Mouse (Mus musculus) heart, embryonic 13.5 days (tissue): ENCODE results near the gene Fasn. TPM values are rescaled to one million over a fixed set of nuclear protein-coding genes. Genes with fewer than 3 reads are reported as not detected.
"Not testable (repeated sequence)": the region's sequence is repeated elsewhere in the genome, so short reads cannot be mapped to it uniquely, and the experiment has no call there.

ENCODE experiments used
- ATAC-seq: fragments of 200-750 bp; cut with Nextera tagmentation; 2 replicates; pipeline ENCODE4 v1.8.0; 2017; ENCODE audit warnings: moderate TSS enrichment; ENCODE audit not compliant: insufficient number of reproducible peaks, low FRiP score, low TSS enrichment; ENCODE audit errors: extremely low read depth
- H3K27ac ChIP-seq: fragments of 300-500 bp; sonication (generic); replicated peaks from 2 replicates; pipeline ENCODE4 v1.5.1; 2015; ENCODE audit warnings: moderate library complexity, mild to moderate bottlenecking, inconsistent platforms
- H3K27me3 ChIP-seq: fragments of 300-500 bp; sonication (generic); replicated peaks from 2 replicates; pipeline ENCODE4 v1.6.1; 2015; ENCODE audit warnings: mild to moderate bottlenecking, inconsistent platforms
- H3K36me3 ChIP-seq: fragments of 300-500 bp; sonication (generic); 2 replicates; pipeline ENCODE4 v1.6.1; 2015; ENCODE audit warnings: mild to moderate bottlenecking, inconsistent platforms
- H3K4me1 ChIP-seq: fragments of 300-500 bp; sonication (generic); 2 replicates; pipeline ENCODE4 v1.6.1; 2015; ENCODE audit warnings: inconsistent platforms
- H3K4me2 ChIP-seq: fragments of 300-500 bp; sonication (generic); 2 replicates; pipeline ENCODE4 v1.6.1; 2015; ENCODE audit warnings: inconsistent platforms, mild to moderate bottlenecking, moderate library complexity
- H3K4me3 ChIP-seq: fragments of 300-500 bp; sonication (generic); 2 replicates; pipeline ENCODE4 v1.5.1; 2015; ENCODE audit warnings: moderate library complexity, mild to moderate bottlenecking, inconsistent platforms
- H3K9ac ChIP-seq: fragments of 300-500 bp; sonication (generic); 2 replicates; pipeline ENCODE4 v1.6.1; 2015; ENCODE audit warnings: inconsistent platforms, mild to moderate bottlenecking, moderate library complexity
- H3K9me3 ChIP-seq: fragments of 300-500 bp; sonication (generic); 2 replicates; pipeline ENCODE4 v1.6.1; 2016; ENCODE audit warnings: inconsistent platforms
- WGBS: fragments of 180-500 bp; shearing (Covaris S2); methylation state at CpG from one replicate; pipeline ENCODE4 v1.1.7; 2015; ENCODE audit warnings: mixed read lengths; 5-methylcytosine and 5-hydroxymethylcytosine counted together
- polyA plus RNA-seq: library from polyadenylated mRNA; unstranded; fragments of >200 nt; fragmentation: Nextera tagmentation; extraction: Ambion mirVana; gene quantifications from 2 replicates; pipeline ENCODE4 v1.2.1, GENCODE M21; 2015

The Fasn gene
- polyA plus RNA-seq, 1 experiment from 2014 or later, result 26.4 TPM

DNA sequence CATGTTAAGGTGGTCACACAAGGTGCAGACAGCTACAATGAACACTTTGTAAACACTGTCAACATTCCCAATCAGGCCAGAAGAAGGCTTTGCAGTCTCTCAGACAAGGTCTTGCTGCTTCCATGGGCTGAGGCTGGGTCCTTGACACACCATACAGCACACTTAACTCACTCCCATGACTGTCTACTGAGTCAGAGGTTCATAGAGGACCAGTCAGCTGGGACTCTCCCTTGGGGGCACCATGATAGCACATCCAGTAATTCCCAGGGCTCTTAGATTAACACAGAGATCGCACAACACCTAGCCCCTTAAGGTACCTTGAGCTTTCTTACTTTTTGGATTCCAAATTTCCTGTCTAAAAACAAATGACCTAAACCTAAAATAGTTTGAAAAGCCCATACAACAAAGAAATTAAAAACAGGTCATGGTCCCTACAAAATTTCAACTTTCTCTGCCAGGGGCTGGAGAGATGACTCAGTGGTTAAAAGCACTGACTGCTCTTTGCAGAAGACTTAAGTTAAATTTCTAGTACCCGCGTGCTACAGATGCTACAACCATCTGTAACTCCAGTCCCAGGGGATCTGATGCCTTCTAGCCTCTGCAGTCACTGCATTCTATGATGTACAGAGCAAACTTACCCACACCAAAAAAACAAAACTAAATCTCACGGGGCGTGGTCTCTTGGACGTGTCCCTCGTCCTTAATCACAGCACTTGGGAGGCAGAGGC is 50.7 kb downstream of the Fasn start:
- whole genome bisulfite sequencing, result 76% methylated on average over 7 of the region's 7 CpGs
- no peak overlapping the region for H3K27ac ChIP-seq
- H3K4me1 ChIP-seq, result no peaks in the 10 kb centered on the region
- no peaks in the 10 kb centered on the region for H3K9me3 ChIP-seq
- H3K4me3 ChIP-seq, result no peak overlapping the region
- no peaks in the 10 kb centered on the region for H3K36me3 ChIP-seq
- ATAC-seq, result no peak
- H3K9ac ChIP-seq, result no peak overlapping the region
- H3K27me3 ChIP-seq, result peaks cover 16% of the 10 kb centered on the region
- no peak overlapping the region for H3K4me2 ChIP-seq

DNA sequence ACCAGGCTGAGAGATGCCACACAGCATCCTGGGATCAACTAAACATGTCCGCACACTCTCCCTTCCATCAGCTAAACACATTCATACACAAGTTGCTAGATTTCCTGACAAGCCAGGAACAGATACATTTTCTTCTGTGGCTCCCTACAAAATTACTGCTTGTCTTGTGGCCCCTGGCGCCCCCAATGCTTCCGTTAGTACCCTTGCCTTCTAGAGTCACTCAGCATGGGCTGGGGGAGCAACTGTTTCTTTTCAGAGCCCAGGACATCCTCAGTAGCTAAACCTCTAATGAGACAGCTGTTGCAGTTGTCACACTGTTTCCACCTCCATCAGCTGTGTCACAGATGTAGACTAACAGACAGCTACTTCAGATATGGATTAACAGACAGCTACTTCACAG is 51.6 kb downstream of the Fasn start:
- Histone ChIP-seq H3K4me1 (no peaks in the 10 kb centered on the region), H3K4me3 (no peak overlapping the region), H3K27me3 (peaks cover 18% of the 10 kb centered on the region), H3K27ac (no peak overlapping the region), H3K36me3 (no peaks in the 10 kb centered on the region), H3K9me3 (no peaks in the 10 kb centered on the region), H3K9ac (no peak overlapping the region), H3K4me2 (no peak overlapping the region)
- ATAC-seq, result no peak
- WGBS, result 58% methylated on average over 3 of the region's 3 CpGs

DNA sequence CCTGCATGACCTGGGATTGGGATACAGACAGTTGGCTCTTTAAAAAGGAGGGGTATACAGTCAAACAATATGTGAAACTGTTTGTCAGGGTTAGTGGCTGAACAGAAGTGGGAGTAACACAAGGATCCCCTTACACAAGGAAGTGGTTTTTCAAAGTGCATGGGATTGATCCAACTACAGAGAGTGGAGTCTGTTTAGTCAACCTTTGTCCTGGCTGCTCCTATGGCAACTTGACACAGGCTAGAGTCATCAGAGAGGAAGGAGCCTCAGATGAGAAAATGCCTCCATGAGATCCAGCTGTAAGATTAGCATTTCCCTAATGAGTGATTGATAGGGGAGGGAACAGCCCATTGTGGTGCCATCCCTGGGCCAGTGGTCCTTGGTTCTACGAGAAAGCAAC is 56.1 kb downstream of the Fasn start:
- Histone ChIP-seq H3K36me3 (no peaks in the 10 kb centered on the region), H3K9me3 (no peaks in the 10 kb centered on the region), H3K4me3 (no peak overlapping the region), H3K9ac (no peak overlapping the region), H3K27ac (no peak overlapping the region), H3K27me3 (peaks cover 26% of the 10 kb centered on the region), H3K4me2 (no peak overlapping the region), H3K4me1 (no peaks in the 10 kb centered on the region)
- no peak for ATAC-seq
- WGBS, result 55% methylated on average over 1 of the region's 1 CpGs

DNA sequence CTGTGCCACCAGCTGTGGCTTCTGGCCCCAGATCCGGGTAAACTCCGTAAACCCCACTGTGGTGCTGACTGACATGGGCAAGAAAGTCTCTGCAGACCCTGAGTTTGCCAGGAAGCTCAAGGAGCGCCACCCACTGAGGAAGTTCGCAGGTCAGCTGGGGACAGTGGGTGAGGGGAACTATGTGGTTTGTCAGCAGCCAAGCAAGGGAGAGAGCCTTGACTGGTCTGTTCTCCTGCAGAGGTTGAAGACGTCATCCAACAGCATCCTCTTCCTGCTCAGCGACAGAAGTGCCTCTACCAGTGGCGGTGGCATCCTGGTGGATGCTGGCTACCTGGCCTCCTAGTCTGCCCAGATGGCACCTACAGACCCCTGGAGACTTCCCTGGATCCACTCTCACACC is 57.3 kb downstream of the Fasn start:
- not testable (repeated sequence) for H3K4me1 ChIP-seq, H3K9me3 ChIP-seq, H3K27ac ChIP-seq, ATAC-seq, H3K4me2 ChIP-seq, H3K36me3 ChIP-seq, H3K4me3 ChIP-seq, H3K9ac ChIP-seq
- H3K27me3 ChIP-seq, result peaks cover 31% of the 10 kb centered on the region
- 59% methylated on average over 5 of the region's 7 CpGs for WGBS

DNA sequence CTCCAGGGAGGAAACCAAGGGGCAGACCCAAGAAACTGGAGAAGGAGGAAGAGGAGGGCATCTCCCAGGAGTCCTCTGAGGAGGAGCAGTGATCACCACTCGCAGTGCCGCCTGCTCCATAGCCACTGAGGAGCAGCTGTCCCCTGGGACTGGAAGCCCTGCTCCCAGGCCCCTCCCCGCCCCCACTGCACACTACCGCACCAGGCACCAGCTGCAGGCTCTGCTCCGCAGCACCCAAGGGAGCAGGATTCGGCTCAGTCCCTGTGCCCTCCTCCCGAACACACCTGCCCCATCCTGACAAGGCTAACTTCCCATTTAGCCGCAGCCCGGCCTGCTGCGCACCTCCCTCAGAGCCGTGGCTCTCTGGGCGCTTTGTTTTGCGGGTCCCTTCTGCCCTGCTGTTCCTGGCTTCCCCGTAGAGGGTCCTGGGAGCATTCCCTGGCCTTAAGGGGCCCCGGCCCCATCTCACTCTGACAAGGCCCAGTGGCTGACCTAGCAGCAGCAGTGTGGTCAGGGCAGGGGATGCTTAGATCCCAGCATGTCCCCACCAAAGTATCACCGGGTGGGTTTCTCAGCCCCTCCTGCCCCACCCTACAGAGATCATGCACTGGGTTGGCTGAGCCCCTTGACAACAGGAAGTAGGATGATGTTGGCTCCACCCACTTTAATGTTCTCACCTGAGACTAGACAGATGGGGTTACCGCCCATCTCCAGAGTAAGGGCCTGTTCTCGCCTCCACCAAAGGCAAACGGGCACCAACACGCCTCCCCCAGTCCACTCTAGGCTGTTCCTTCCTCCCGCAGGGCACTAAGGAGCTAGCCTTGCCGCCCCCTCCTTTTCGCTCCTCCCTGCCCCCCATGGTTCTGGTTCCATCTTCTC is 61.0 kb downstream of the Fasn start:
- ATAC-seq, H3K9ac ChIP-seq, H3K4me1 ChIP-seq, H3K36me3 ChIP-seq, H3K27ac ChIP-seq: not testable (repeated sequence)
- 0% methylated on average over 7 of the region's 23 CpGs for WGBS
- H3K9me3 ChIP-seq, result peaks cover 19% of the 10 kb centered on the region
- H3K4me3 ChIP-seq, result peak overlapping the region; percentile 24
- H3K27me3 ChIP-seq, result peaks cover 38% of the 10 kb centered on the region
- H3K4me2 ChIP-seq, result peak overlapping the region; percentile 57

DNA sequence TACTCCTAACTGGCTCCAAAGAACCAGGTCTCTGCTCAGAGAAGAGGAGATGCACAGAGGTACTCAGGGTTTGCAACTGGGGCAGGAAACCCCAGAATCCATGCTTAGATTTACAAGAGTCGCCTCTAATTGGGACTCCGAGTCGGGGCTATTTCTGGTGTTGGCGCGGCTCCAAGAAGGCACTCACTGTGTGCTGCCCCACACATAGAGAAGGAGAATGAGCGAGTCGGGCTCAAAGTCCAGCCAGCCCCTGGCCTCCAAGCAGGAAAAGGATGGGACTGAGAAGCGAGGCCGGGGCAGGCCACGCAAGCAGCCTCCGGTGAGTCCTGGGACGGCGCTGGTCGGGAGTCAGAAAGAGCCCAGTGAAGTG is 61.7 kb downstream of the Fasn start, which contains the start of gene Hmga1b:
Gene Hmga1b, plus strand, starts transcription at position 123 of the 370 bp plus-strand sequence.
- not testable (repeated sequence) for ATAC-seq, H3K4me1 ChIP-seq, H3K27ac ChIP-seq, H3K36me3 ChIP-seq
- H3K4me3 ChIP-seq, result peak within 1 kb of the TSS; percentile 24
- peaks cover 26% of the 10 kb centered on the region for H3K9me3 ChIP-seq
- WGBS, result 8% methylated on average over 14 of the region's 14 CpGs
- H3K4me2 ChIP-seq, result peak within 1 kb of the TSS; percentile 57
- H3K9ac ChIP-seq, result peak within 1 kb of the TSS; percentile 45
- H3K27me3 ChIP-seq, result peaks cover 36% of the 10 kb centered on the region

DNA sequence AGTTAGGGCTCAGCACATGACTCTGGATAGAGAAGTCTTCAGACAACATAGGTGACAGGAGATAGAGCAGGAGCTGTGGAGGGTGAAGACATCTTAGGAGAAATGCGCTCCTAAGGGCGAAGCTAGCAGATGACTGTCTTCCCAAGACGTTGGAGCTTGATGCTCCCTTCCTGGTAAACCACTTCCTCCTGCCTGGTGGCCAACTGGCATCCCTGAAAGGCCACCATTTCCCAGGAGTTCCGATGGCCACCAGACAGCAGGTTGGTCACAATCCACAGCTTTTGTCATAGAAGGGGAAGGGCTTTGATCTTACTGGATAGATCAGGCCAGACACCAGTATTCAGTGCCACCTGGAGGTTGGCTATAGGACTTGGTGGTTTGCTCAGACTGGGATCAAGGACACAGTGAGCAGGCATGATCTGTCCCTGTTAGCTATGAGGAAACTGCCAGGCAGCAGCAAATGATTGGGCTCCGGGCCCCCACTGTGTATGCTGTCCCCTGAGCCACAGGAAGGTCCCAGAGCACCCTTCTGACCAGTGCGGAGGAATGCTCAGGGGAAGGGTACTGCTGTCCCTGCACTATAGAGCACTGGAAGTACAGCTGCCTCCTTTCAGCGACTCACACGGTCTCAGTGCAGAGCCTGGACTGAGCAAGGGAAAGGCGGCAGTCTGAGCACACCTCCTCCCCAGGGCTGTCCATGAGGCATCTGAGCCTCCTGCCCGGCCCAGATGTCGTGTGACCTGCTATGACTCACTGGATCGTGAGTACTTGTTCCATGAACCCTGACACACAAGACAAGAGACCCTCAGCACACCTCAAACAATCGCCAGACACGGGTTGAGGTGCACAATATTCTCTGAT is 62.3 kb downstream of the Fasn start:
- peak overlapping the region; percentile 24; the same call in 1 of the 2 replicates for H3K4me3 ChIP-seq

DNA sequence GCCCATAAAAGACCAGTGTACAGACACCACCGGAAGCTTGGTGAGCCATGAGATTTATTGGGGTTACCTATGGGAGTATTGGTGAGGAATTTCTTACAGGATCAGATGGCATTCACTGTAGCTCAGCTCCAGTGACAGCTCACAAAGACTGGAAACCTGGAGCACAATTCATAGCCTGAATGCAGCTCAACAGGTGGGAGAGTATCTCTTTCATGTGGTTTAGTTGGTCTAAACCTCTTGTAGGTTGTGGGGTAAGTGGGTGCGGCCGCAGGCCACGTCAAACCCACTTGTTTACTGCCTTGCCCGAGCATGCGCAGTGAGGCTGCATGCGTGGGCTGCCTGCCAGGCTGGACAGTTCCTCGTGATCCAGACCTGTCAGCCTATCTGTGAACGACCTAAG is 64.1 kb downstream of the Fasn start:
- ATAC-seq, result no peak
- WGBS, result 75% methylated on average over 9 of the region's 9 CpGs
- H3K4me3 ChIP-seq, result no peak overlapping the region
- peaks cover 23% of the 10 kb centered on the region for H3K27me3 ChIP-seq
- no peaks in the 10 kb centered on the region for H3K36me3 ChIP-seq
- no peak overlapping the region for H3K27ac ChIP-seq
- H3K4me2 ChIP-seq, result no peak overlapping the region
- no peak overlapping the region for H3K9ac ChIP-seq
- peaks cover 37% of the 10 kb centered on the region for H3K9me3 ChIP-seq
- H3K4me1 ChIP-seq, result peaks cover 9% of the 10 kb centered on the region

More for the DNA sequence above, 62.3 kb downstream of the Fasn start:
- ATAC-seq, result no peak
- Histone ChIP-seq H3K27ac (no peak overlapping the region), H3K9ac (peak overlapping the region; percentile 45), H3K4me2 (peak overlapping the region; percentile 57), H3K4me1 (peaks cover 9% of the 10 kb centered on the region), H3K9me3 (peaks cover 30% of the 10 kb centered on the region), H3K27me3 (peaks cover 36% of the 10 kb centered on the region), H3K36me3 (no peaks in the 10 kb centered on the region)
- 57% methylated on average over 14 of the region's 14 CpGs for WGBS

Other genes starting within 250 kb of the Fasn start
- gene Arhgdia, start 242.9 kb downstream of the Fasn start, polyA plus RNA-seq, result 435 and 436 TPM in 2 replicates
- 253 and 284 TPM in 2 replicates for gene Alyref, start 226.2 kb downstream of the Fasn start, polyA plus RNA-seq
- 174 and 199 TPM in 2 replicates for gene Anapc11, start 226.1 kb downstream of the Fasn start, polyA plus RNA-seq
- gene Npb, start 216.1 kb downstream of the Fasn start, polyA plus RNA-seq, result 14.9 and 18.6 TPM in 2 replicates
- 71.8 and 90.4 TPM in 2 replicates for gene Pcyt2, start 206.6 kb downstream of the Fasn start, polyA plus RNA-seq
- gene Sirt7, start 199.3 kb downstream of the Fasn start, polyA plus RNA-seq, result 17.7 and 20.4 TPM in 2 replicates
- gene Mafg, start 190.9 kb downstream of the Fasn start, polyA plus RNA-seq, result 18.1 and 19.9 TPM in 2 replicates
- 22.2 and 23.5 TPM in 2 replicates for gene Pycr1, start 180.8 kb downstream of the Fasn start, polyA plus RNA-seq
- 13.0 and 13.9 TPM in 2 replicates for gene Myadml2, start 176.4 kb downstream of the Fasn start, polyA plus RNA-seq
- 2.3 and 2.7 TPM in 2 replicates for gene Notum, start 163.4 kb downstream of the Fasn start, polyA plus RNA-seq
- gene Aspscr1, start 151.6 kb downstream of the Fasn start, polyA plus RNA-seq, result 105 and 109 TPM in 2 replicates
- gene Cenpx, start 110.8 kb downstream of the Fasn start, polyA plus RNA-seq, result 120 and 122 TPM in 2 replicates
- 27.8 and 28.1 TPM in 2 replicates for gene Lrrc45, start 110.6 kb downstream of the Fasn start, polyA plus RNA-seq
- 6.4 and 9.8 TPM in 2 replicates for gene Rac3, start 103.1 kb downstream of the Fasn start, polyA plus RNA-seq
- 7.5 and 7.6 TPM in 2 replicates for gene Dcxr, start 97.3 kb downstream of the Fasn start, polyA plus RNA-seq
- 2.1 and 3.8 TPM in 2 replicates for gene Cbr2, start 92.4 kb downstream of the Fasn start, polyA plus RNA-seq
- 1.8 and 2.6 TPM in 2 replicates for gene Hmga1b, start 61.8 kb downstream of the Fasn start, polyA plus RNA-seq
- gene Rfng, start 40.3 kb downstream of the Fasn start, polyA plus RNA-seq, result 21.4 and 24.5 TPM in 2 replicates
- 139 and 146 TPM in 2 replicates for gene Gps1, start 40.3 kb downstream of the Fasn start, polyA plus RNA-seq
- 40.8 and 45.2 TPM in 2 replicates for gene Dus1l, start 28.1 kb downstream of the Fasn start, polyA plus RNA-seq
- 3.1 and 3.7 TPM in 2 replicates for gene Ccdc57, start 108.3 kb upstream of the Fasn start, polyA plus RNA-seq
- gene Slc16a3, start 123.9 kb upstream of the Fasn start, polyA plus RNA-seq, result 224 and 258 TPM in 2 replicates
- 71.4 and 71.5 TPM in 2 replicates for gene Csnk1d, start 166.8 kb upstream of the Fasn start, polyA plus RNA-seq
- 0.22 and 0.29 TPM in 2 replicates for gene Cd7, start 214.9 kb upstream of the Fasn start, polyA plus RNA-seq
- gene Sectm1b, start 239.0 kb upstream of the Fasn start, polyA plus RNA-seq, result not detected in 2 replicates